Mouse (Mus musculus) kidney, embryonic 14.5 days (tissue): ENCODE data around the gene Lin37. TPM values are rescaled to one million over a fixed set of nuclear protein-coding genes. Genes with fewer than 3 reads are reported as not detected.

ENCODE experiments used
- ATAC-seq: fragments of 200-750 bp; cut with Nextera tagmentation; 2 replicates; pipeline ENCODE4 v1.8.0; 2017; ENCODE audit warnings: moderate number of reproducible peaks, mild to moderate bottlenecking, moderate TSS enrichment, moderate library complexity; ENCODE audit not compliant: low FRiP score, low TSS enrichment
- H3K27ac ChIP-seq: fragments of 300-500 bp; sonication (generic); 2 replicates; pipeline ENCODE4 v1.5.1; 2014; ENCODE audit warnings: low read depth, mild to moderate bottlenecking, low read length, moderate library complexity, mixed read lengths
- H3K27me3 ChIP-seq: fragments of 300-500 bp; sonication (generic); 2 replicates; pipeline ENCODE4 v1.6.1; 2014; ENCODE audit warnings: mild to moderate bottlenecking, low read length; ENCODE audit not compliant: control insufficient read depth, insufficient read depth
- H3K36me3 ChIP-seq: fragments of 300-500 bp; sonication (generic); 2 replicates; pipeline ENCODE4 v1.6.1; 2014; ENCODE audit warnings: low read length, mixed read lengths; ENCODE audit not compliant: control insufficient read depth, insufficient read depth
- H3K4me1 ChIP-seq: fragments of 300-500 bp; sonication (generic); 2 replicates; pipeline ENCODE4 v1.6.1; 2014; ENCODE audit warnings: low read length, mixed read lengths; ENCODE audit not compliant: control insufficient read depth, insufficient read depth
- H3K4me2 ChIP-seq: fragments of 300-500 bp; sonication (generic); replicated peaks from 2 replicates; pipeline ENCODE4 v1.6.1; 2014; ENCODE audit warnings: low read depth, mild to moderate bottlenecking, low read length
- H3K4me3 ChIP-seq: fragments of 300-500 bp; sonication (generic); 2 replicates; pipeline ENCODE4 v1.5.1; 2014; ENCODE audit warnings: mild to moderate bottlenecking, low read length
- H3K9ac ChIP-seq: fragments of 300-500 bp; sonication (generic); 2 replicates; pipeline ENCODE4 v1.6.1; 2014; ENCODE audit warnings: low read depth, mild to moderate bottlenecking, low read length, moderate library complexity
- H3K9me3 ChIP-seq: fragments of 300-500 bp; sonication (generic); 2 replicates; pipeline ENCODE4 v1.6.1; 2016; ENCODE audit warnings: low read length; ENCODE audit not compliant: control insufficient read depth
- WGBS: fragments of 180-500 bp; shearing (Covaris S2); extraction: QIAGEN DNeasy Blood & Tissue Kit; methylation state at CpG from one replicate; pipeline ENCODE4 v1.1.7; 2014; 5-methylcytosine and 5-hydroxymethylcytosine counted together
- polyA plus RNA-seq: library from polyadenylated mRNA; unstranded; fragments of >200 nt; fragmentation: Nextera tagmentation; extraction: Ambion mirVana; gene quantifications from 2 replicates; pipeline ENCODE4 v1.2.1, GENCODE M21; 2014

Lin37 gene
- polyA plus RNA-seq: 38.5 and 48.0 TPM in 2 replicates

DNA sequence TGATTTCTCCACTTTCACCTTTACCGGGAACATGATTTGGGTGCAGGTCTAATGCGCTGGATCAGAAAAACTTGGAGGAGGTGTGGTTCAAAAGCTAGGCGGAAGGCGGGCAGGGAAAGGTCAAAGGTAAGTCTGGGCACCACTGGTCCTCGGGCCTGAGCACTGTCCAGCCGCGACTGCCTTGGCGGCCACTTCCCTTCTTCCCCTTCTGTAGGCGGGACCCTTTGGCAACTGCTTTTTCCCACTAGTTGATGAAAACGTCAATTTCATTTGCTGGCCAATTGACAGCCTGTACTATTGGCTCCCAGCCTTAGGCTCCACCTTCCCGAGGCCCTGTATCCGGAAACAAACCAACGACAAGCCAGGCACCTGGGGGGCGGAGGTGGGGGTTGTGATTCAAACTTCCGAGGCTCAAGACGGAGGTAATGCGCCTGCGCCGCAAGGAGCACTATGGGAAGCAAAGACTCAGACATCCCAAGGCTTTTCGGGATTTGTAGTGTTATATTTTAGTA lies at the start of gene Lin37:
Gene Lin37 (minus strand): TSS at position 396 of the 512 bp plus-strand sequence.
- Histone ChIP-seq H3K27me3 (no peaks in the 10 kb centered on the region), H3K4me2 (peak within 1 kb of the TSS; percentile 66), H3K27ac (no peak within 1 kb of the TSS), H3K4me3 (peak within 1 kb of the TSS; percentile 44), H3K9me3 (no peaks in the 10 kb centered on the region), H3K36me3 (peaks cover 29% of the 10 kb centered on the region), H3K9ac (peak within 1 kb of the TSS; percentile 64), H3K4me1 (peaks cover 22% of the 10 kb centered on the region)
- peak; percentile 86 for ATAC-seq
- WGBS: 2% methylated on average over 20 of the region's 20 CpGs

DNA sequence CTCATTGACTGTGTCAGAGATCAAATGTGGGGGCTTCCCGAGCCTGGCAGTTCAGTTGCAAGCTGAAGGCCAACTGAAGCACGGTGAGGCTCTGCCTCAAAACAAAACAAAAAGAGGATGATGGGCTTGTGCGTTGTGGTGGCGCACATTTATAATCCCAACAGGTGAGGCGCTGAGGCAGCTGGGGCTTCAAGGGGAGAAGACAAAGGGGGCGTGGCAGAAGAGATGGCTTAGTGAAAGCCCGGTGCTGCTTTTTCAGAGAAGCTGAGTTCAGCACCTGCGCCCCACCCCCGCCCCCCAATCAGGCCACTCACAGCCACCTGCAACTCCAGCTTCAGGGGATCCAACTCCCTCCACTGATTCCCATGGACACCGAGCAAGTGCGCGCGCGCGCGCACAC lies 48.8 kb upstream of the Lin37 start:
- ATAC-seq: no peak
- Histone ChIP-seq H3K4me2 (no peak overlapping the region), H3K4me1 (peaks cover 10% of the 10 kb centered on the region), H3K36me3 (no peaks in the 10 kb centered on the region), H3K9me3 (no peaks in the 10 kb centered on the region), H3K27ac (no peak overlapping the region), H3K4me3 (no peak overlapping the region), H3K9ac (no peak overlapping the region), H3K27me3 (no peaks in the 10 kb centered on the region)
- 47% methylated on average over 16 of the region's 16 CpGs for WGBS

DNA sequence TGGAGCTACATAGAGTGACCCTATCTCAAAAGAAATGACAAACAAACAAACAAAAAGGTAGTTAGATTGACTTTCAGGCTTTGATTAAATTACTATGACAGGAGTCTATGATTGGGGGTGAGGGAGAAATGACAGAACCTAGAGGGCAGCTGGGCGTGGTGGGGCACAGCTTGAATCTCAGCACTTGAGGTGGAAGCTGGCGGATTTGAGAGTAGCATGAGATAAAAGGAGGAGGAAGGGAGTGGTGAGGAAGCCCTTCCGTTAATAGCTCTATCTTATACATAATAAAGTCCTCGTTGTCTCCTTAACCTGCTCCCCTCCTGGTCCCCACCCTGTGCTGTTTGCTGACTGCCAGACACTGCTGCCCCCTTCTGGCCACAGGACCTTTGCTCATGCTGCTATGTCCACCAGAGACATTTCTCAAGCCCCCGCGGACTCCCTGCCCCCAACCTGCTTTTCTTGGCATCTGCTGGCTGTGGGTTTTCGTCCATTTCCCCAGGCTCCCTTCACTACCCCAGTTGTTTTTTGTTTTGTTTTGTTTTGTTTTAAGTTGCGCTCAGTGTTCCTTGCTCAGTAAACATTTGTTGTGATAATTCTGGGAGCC lies 48.2 kb upstream of the Lin37 start:
- no peaks in the 10 kb centered on the region for H3K27me3 ChIP-seq
- no peaks in the 10 kb centered on the region for H3K36me3 ChIP-seq
- no peak overlapping the region for H3K4me3 ChIP-seq
- WGBS: 28% methylated on average over 8 of the region's 8 CpGs
- H3K9me3 ChIP-seq: no peaks in the 10 kb centered on the region
- peak; percentile 41; the same call in 1 of the 2 replicates for ATAC-seq
- peaks cover 3% of the 10 kb centered on the region; the same call in 1 of the 2 replicates for H3K4me1 ChIP-seq
- no peak overlapping the region for H3K4me2 ChIP-seq
- no peak overlapping the region for H3K27ac ChIP-seq
- H3K9ac ChIP-seq: no peak overlapping the region

DNA sequence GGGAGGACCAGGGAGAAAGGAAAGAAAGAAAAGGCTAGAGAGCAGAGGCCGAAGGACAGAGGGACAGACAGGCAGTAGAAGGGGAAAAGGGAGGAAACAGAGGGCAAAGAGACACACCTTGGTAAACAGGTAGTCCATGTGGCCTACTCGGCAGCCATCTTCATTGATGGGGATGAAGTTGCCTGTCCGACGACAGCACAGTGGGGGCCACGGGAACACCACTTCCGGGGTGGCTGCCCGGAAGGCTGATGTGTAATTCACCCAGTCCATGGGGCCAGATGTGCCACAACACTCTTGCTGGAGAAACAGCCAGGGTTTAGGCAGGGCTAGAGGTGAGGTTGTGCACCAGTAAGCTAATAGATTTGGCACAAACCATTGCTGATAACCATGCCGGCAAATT lies 45.3 kb upstream of the Lin37 start:
- Histone ChIP-seq H3K36me3 (no peaks in the 10 kb centered on the region), H3K9me3 (no peaks in the 10 kb centered on the region), H3K4me1 (0 out of 2 replicates have a peak, but pooled peaks cover 3% of the 10 kb centered on the region), H3K27ac (no peak overlapping the region), H3K27me3 (no peaks in the 10 kb centered on the region), H3K9ac (no peak overlapping the region), H3K4me2 (no peak overlapping the region), H3K4me3 (no peak overlapping the region)
- WGBS: 93% methylated on average over 8 of the region's 8 CpGs
- no peak for ATAC-seq

DNA sequence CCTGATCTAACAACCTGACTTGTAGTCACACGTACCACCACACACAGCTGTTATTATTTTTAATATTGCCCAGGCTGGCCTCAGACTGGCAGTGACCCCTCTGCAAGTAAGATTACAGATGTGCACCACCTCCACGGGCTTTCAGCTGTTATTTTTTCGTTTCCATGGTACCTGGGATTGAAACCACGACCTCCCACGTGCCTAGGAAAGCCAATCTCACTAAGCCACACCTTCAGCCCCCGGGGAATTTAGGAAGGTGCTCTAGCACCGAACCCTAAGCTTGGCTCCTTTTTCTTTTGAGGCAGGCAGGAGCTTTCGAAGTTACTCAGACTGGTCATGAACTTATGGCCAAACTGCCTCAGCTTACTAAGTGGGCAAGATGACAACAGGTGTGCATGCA lies 44.8 kb upstream of the Lin37 start:
- H3K9ac ChIP-seq: no peak overlapping the region
- 0 out of 2 replicates have a peak, but pooled peaks cover 3% of the 10 kb centered on the region for H3K4me1 ChIP-seq
- no peak overlapping the region for H3K4me3 ChIP-seq
- no peak overlapping the region for H3K4me2 ChIP-seq
- no peaks in the 10 kb centered on the region for H3K27me3 ChIP-seq
- WGBS: 37% methylated on average over 8 of the region's 8 CpGs
- no peaks in the 10 kb centered on the region for H3K36me3 ChIP-seq
- H3K27ac ChIP-seq: no peak overlapping the region
- no peak for ATAC-seq
- H3K9me3 ChIP-seq: no peaks in the 10 kb centered on the region

DNA sequence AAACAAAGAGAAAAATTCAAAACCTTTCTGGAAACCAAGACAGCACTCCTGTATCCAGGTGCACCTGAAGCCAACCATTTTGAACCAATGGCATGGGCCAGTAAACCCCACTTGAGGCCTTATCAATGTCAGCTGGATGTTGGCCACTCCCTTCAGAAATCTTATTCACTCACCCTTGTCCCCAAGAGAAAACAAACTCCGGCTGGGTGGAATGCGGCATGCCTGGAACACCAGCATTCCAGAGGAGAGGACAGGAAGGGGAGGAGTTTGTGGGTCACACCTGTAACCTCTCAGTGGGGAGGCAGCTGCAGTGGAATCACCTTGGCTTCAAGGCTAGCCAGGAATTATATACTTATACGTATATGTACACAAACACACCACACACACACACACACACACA lies 42.9 kb upstream of the Lin37 start:
- Histone ChIP-seq H3K4me1 (0 out of 2 replicates have a peak, but pooled peaks cover 3% of the 10 kb centered on the region), H3K9ac (no peak overlapping the region), H3K27ac (no peak overlapping the region), H3K4me3 (no peak overlapping the region), H3K36me3 (no peaks in the 10 kb centered on the region), H3K27me3 (no peaks in the 10 kb centered on the region), H3K4me2 (no peak overlapping the region), H3K9me3 (no peaks in the 10 kb centered on the region)
- 22% methylated on average over 3 of the region's 3 CpGs for WGBS
- no peak for ATAC-seq

DNA sequence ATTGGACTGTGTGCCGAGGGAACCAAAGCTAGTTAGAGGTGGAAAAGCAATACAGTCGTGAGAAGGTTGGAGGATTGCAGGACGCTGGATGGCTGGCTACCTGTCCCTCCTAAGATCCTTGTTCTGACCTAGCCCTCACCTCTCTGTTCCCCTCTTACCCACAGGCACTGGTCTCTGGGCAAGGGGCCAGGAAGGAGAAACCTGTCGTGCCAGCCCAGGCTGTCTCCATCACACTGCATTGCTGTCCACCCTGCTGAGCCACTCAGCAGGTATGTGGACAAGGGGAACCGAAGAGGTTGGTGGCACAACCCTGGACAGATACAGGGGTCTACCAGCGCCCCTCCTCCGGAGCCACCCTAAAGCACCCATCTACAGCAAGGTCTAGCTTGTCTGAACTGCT lies 41.0 kb upstream of the Lin37 start:
- no peaks in the 10 kb centered on the region for H3K27me3 ChIP-seq
- no peak for ATAC-seq
- H3K4me3 ChIP-seq: no peak overlapping the region
- H3K9me3 ChIP-seq: no peaks in the 10 kb centered on the region
- WGBS: 79% methylated on average over 7 of the region's 7 CpGs
- H3K4me1 ChIP-seq: 0 out of 2 replicates have a peak, but pooled peaks cover 3% of the 10 kb centered on the region
- H3K27ac ChIP-seq: no peak overlapping the region
- no peaks in the 10 kb centered on the region for H3K36me3 ChIP-seq
- no peak overlapping the region for H3K9ac ChIP-seq
- no peak overlapping the region for H3K4me2 ChIP-seq

DNA sequence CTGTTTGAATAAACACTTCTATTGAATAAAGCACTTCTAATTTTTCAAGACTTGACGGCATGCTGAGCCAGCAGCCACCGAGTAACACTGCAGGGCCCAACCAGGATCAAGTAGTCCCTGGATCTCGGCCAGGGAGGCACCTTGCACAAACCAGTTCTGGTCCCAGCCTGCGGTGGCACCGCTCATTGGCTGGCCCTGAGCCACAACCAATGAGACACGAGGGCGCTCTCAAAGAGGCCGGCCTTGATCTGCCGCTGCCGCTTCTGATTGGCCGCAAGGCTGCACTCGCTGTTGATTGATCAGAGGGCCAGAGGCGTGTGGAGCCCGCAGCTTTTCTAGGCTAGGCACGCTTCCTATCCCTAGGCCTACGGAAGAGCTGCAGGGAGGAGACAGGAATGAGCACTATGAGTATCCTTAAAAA lies 40.3 kb upstream of the Lin37 start:
- ATAC-seq: peak; percentile 95
- Histone ChIP-seq H3K36me3 (no peaks in the 10 kb centered on the region), H3K4me3 (no peak overlapping the region), H3K27ac (no peak overlapping the region), H3K9me3 (no peaks in the 10 kb centered on the region), H3K27me3 (no peaks in the 10 kb centered on the region), H3K4me2 (no peak overlapping the region), H3K9ac (no peak overlapping the region), H3K4me1 (0 out of 2 replicates have a peak, but pooled peaks cover 3% of the 10 kb centered on the region)
- 2% methylated on average over 16 of the region's 16 CpGs for WGBS

DNA sequence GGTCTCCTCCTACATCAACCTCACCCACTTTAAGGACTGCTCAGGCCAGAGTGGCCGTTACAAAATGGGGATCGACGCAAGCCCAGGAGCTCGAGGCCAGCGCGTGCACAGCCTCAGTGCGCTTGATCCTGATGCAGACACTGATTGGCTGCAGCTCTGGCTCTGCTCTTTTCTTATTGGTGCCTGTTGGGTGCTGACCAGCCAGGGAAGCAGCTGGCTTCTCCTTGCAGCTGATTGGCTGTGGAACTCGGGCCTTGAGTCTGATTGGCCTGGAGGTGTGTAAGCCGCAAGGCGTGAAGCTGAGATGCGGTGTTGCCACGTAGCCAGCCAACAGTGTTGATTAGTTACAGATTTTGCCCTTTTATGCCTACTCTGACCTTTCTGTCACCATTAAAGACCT lies 39.1 kb upstream of the Lin37 start, which contains the start of gene Zbtb32:
Gene Zbtb32 (minus strand): TSS at position 124 of the 400 bp plus-strand sequence.
- Histone ChIP-seq H3K4me1 (0 out of 2 replicates have a peak, but pooled peaks cover 2% of the 10 kb centered on the region), H3K27me3 (no peaks in the 10 kb centered on the region), H3K9me3 (no peaks in the 10 kb centered on the region), H3K36me3 (no peaks in the 10 kb centered on the region), H3K9ac (no peak within 1 kb of the TSS), H3K4me3 (no peak within 1 kb of the TSS), H3K4me2 (no peak within 1 kb of the TSS), H3K27ac (no peak within 1 kb of the TSS)
- ATAC-seq: no peak
- 91% methylated on average over 12 of the region's 12 CpGs for WGBS
